8 mouse cellular contexts compared by ENCODE assay signal in genomic region chrX:12936406-12937172, GRCm38 (mm10).
A peak's percentile ranks its signal among the peaks of the same experiment; 100 is the strongest.
DNase-seq lines count a peak whose midpoint lies in the region; TF ChIP-seq lines count a peak whose summit lies in the region.

No protein-coding gene starts in this region.

- intact Hi-C loops in gastrocnemius, adult 2 months (cut with DNase I): loop anchor here (5.0 kb wide), 1 partner anchor 136 kb away; the partner anchor contains the start of gene Usp9x
- intact Hi-C loops in left cerebral cortex, postnatal 25 days (cut with DNase I): loop anchor here (10.0 kb wide), 2 partner anchors 58 to 108 kb away; no protein-coding TSS in a partner anchor

- H3K4me3 ChIP-seq in gastrocnemius, adult 2 months: peak overlapping the region; percentile 74
- H3K4me3 ChIP-seq in megakaryocyte, embryonic 14.5 days (replicated peaks): peak overlapping the region; percentile 91

- peak; percentile 45 for DNase-seq in Muller cell, postnatal 12 days (ENCODE audit: inconsistent ontology term)
- DNase-seq in cerebellum, adult 9-10 months: peak; percentile 31
- DNase-seq in gastrocnemius, adult 2 months: peak; percentile 54
- peak; percentile 60 for DNase-seq in induced T-regulatory cell, adult 2 months (ENCODE audit: low read depth)
- peak; percentile 13 to 21 for DNase-seq in left cerebral cortex, postnatal 25 days (ENCODE audit: low spot score in 2 of 2)
- DNase-seq in right cerebral cortex, postnatal 14 days: peak; percentile 14
- no peak for DNase-seq in c-Kit-positive CD71-positive TER-119-positive erythroid progenitor cells, embryonic 14.5 days (ENCODE audit: low spot score)

- no peak for TF ChIP-seq CTCF in gastrocnemius, adult 2 months (IDR thresholded peaks at IDR 0.05)

- H3K27me3 ChIP-seq in megakaryocyte, embryonic 14.5 days (replicated peaks): peaks cover 17% of the 10 kb centered on the region

- H3K36me3 ChIP-seq in megakaryocyte, embryonic 14.5 days (replicated peaks; ENCODE audit: low read length): no peaks in the 10 kb centered on the region

- H3K9me3 ChIP-seq in megakaryocyte, embryonic 14.5 days: no peaks in the 10 kb centered on the region

- peak overlapping the region; percentile 76 for H3K27ac ChIP-seq in gastrocnemius, adult 2 months

- H3K4me1 ChIP-seq in megakaryocyte, embryonic 14.5 days: peaks cover 11% of the 10 kb centered on the region; the same call in 1 of the 2 replicates
